In the genomic region with DNA sequence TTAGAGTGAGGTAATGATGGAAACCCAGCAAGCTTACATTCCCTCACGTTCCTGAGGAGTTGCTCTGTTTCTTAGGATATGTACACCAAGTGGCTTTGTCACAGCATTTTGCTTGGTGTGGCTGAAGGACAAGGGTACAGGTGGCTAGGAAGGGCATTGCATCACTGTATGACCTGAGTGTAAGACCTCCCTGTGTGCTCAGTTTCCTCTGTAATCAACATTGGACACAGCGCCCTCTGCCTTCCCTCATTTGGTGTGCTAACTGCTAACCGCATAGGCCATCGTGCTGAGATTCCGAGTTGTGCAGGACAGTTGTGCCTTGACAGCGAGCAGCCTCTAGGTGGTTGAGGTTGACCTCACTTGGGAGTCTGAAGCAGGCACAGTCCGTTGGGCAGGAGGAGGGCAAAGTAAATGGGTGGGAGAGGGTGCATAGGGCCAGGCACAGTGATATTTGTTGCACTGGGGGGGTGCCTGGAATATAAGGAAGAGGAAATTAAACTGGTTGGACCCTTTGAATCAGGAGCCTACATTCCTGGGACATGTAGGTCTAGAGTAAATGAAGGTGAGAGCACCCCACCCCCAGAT, we compare ENCODE assay signal across 10 mouse cellular contexts. TPM values are rescaled to one million over a fixed set of nuclear protein-coding genes. Genes with fewer than 3 reads are reported as not detected.
DNase-seq lines count a peak whose midpoint lies in the region; ATAC-seq and TF ChIP-seq lines count a peak whose summit lies in the region.
"Had no signal": no experiment of that assay in that cellular context is flagged by ENCODE, and none has a peak within 500 bp of the region (broad histone marks: within the 10 kb centered on the region; RNA-seq: fewer than 3 reads in every experiment).

No protein-coding gene starts in this region.

- WGBS in heart, embryonic 10.5 days = 47% methylated on average over 7 of the region's 7 CpGs
- WGBS in midbrain, postnatal 0 days = 50% methylated on average over 7 of the region's 7 CpGs
- WGBS in midbrain, embryonic 10.5 days = 47% methylated on average over 7 of the region's 7 CpGs
- WGBS in embryonic facial prominence, embryonic 10.5 days = 56% methylated on average over 7 of the region's 7 CpGs

- 0 out of 2 replicates have a peak overlapping the region, but pooled peaks have one; percentile 1 for H3K4me3 ChIP-seq in heart, embryonic 10.5 days
- H3K4me3 ChIP-seq in midbrain, postnatal 0 days (ENCODE audit: low read depth, low read length) = no peak overlapping the region
- H3K4me3 ChIP-seq in midbrain, embryonic 10.5 days = no peak overlapping the region
- no peak overlapping the region for H3K4me3 ChIP-seq in embryonic facial prominence, embryonic 10.5 days
- H3K4me3 ChIP-seq: myocyte had no signal

- H3K27me3 ChIP-seq in heart, embryonic 10.5 days (ENCODE audit: insufficient read depth, poor library complexity, severe bottlenecking) = no peaks in the 10 kb centered on the region
- H3K27me3 ChIP-seq in midbrain, postnatal 0 days (ENCODE audit: insufficient read depth, low read length) = no peaks in the 10 kb centered on the region
- no peaks in the 10 kb centered on the region for H3K27me3 ChIP-seq in midbrain, embryonic 10.5 days (ENCODE audit: low read depth, poor library complexity, severe bottlenecking)
- no peaks in the 10 kb centered on the region for H3K27me3 ChIP-seq in splenic B cell, adult 2 months (ENCODE audit: control insufficient read depth, insufficient read depth, low read length, poor library complexity, severe bottlenecking)
- H3K27me3 ChIP-seq in embryonic facial prominence, embryonic 10.5 days (replicated peaks; ENCODE audit: low read depth, poor library complexity, severe bottlenecking) = no peaks in the 10 kb centered on the region

- no peak overlapping the region for H3K9ac ChIP-seq in midbrain, postnatal 0 days (replicated peaks; ENCODE audit: low read length, poor library complexity, severe bottlenecking)

- peaks cover 4% of the 10 kb centered on the region; the same call in 1 of the 2 replicates for H3K36me3 ChIP-seq in heart, embryonic 10.5 days
- no peaks in the 10 kb centered on the region for H3K36me3 ChIP-seq in midbrain, postnatal 0 days (ENCODE audit: insufficient read depth, low read length)
- H3K36me3 ChIP-seq in midbrain, embryonic 10.5 days = peaks cover 5% of the 10 kb centered on the region; the same call in 1 of the 2 replicates
- H3K36me3 ChIP-seq in splenic B cell, adult 2 months (ENCODE audit: control insufficient read depth, insufficient read depth, low read length, poor library complexity, severe bottlenecking) = peaks cover 1% of the 10 kb centered on the region; the same call in 1 of the 2 replicates
- peaks cover 3% of the 10 kb centered on the region; the same call in 1 of the 2 replicates for H3K36me3 ChIP-seq in embryonic facial prominence, embryonic 10.5 days (replicated peaks)

- no peak for ATAC-seq in midbrain, postnatal 0 days (ENCODE audit: low FRiP score)

- H3K9me3 ChIP-seq in heart, embryonic 10.5 days = no peaks in the 10 kb centered on the region
- no peaks in the 10 kb centered on the region for H3K9me3 ChIP-seq in midbrain, postnatal 0 days (ENCODE audit: low read length)
- no peaks in the 10 kb centered on the region for H3K9me3 ChIP-seq in midbrain, embryonic 10.5 days (replicated peaks)
- H3K9me3 ChIP-seq in embryonic facial prominence, embryonic 10.5 days = no peaks in the 10 kb centered on the region

- no peak overlapping the region for H3K4me2 ChIP-seq in midbrain, postnatal 0 days (ENCODE audit: low read depth, low read length, poor library complexity, severe bottlenecking)

- peak overlapping the region; percentile 60 for H3K27ac ChIP-seq in heart, embryonic 10.5 days
- H3K27ac ChIP-seq in midbrain, postnatal 0 days (ENCODE audit: low read depth, low read length) = no peak overlapping the region
- H3K27ac ChIP-seq in midbrain, embryonic 10.5 days (replicated peaks) = no peak overlapping the region
- H3K27ac ChIP-seq in embryonic facial prominence, embryonic 10.5 days (replicated peaks) = no peak overlapping the region

- TF ChIP-seq CTCF in midbrain, postnatal 0 days (IDR thresholded peaks at IDR 0.05) = peak; percentile 19; the same call in 1 of the 2 replicates

- peaks cover 35% of the 10 kb centered on the region for H3K4me1 ChIP-seq in heart, embryonic 10.5 days
- H3K4me1 ChIP-seq in midbrain, postnatal 0 days (ENCODE audit: insufficient read depth, low read length) = no peaks in the 10 kb centered on the region
- H3K4me1 ChIP-seq in midbrain, embryonic 10.5 days = peaks cover 4% of the 10 kb centered on the region; the same call in 1 of the 2 replicates
- H3K4me1 ChIP-seq in embryonic facial prominence, embryonic 10.5 days = peaks cover 21% of the 10 kb centered on the region

- DNase-seq in heart, embryonic 10.5 days (ENCODE audit: low spot score) = no peak
- no peak for DNase-seq in heart, adult 18-20 months
- DNase-seq in midbrain, postnatal 0 days (ENCODE audit: low spot score) = no peak
- no peak for DNase-seq in midbrain, embryonic 10.5 days (ENCODE audit: low spot score)
- peak; percentile 41 for DNase-seq in liver
- peak; percentile 40 for DNase-seq in splenic B cell, adult 2 months (ENCODE audit: low read depth, low spot score)
- no peak for DNase-seq in spleen, adult 18-20 months
- DNase-seq in embryonic facial prominence, embryonic 10.5 days (ENCODE audit: low spot score) = no peak
- DNase-seq: retina, postnatal 1 day had no signal

RNA-seq across cellular contexts. Expression of gene Mgrn1, which starts 11.2 kb away (rescaled TPM):
- polyA plus RNA-seq in heart, embryonic 10.5 days (2016; fragmentation: Nextera tagmentation; extraction: Ambion mirVana) = 96.2 and 131 TPM in 2 replicates
- total RNA-seq in heart, adult 18-20 months (2021) = 100 to 1,000 TPM; 165 to 167 TPM
- total RNA-seq in midbrain, postnatal 0 days (2014; rRNA removed) = 199 and 221 TPM in 2 replicates
- 117 and 127 TPM in 2 replicates for polyA plus RNA-seq in midbrain, postnatal 0 days (2015; fragmentation: Nextera tagmentation; extraction: Ambion mirVana)
- 68.5 and 78.2 TPM in 2 replicates for polyA plus RNA-seq in midbrain, embryonic 10.5 days (2016; fragmentation: Nextera tagmentation; extraction: Ambion mirVana)
- 64.9 and 72.0 TPM in 2 replicates for polyA plus RNA-seq in embryonic facial prominence, embryonic 10.5 days (2016; fragmentation: Nextera tagmentation; extraction: Ambion mirVana)

RNA-seq across cellular contexts. Expression of gene Ubald1, which starts 17.1 kb away (rescaled TPM):
- polyA plus RNA-seq in heart, embryonic 10.5 days (2016; fragmentation: Nextera tagmentation; extraction: Ambion mirVana) = 29.8 and 31.4 TPM in 2 replicates
- total RNA-seq in heart, adult 18-20 months (2021) = 10 to 100 TPM; 14.3 to 19.7 TPM
- total RNA-seq in midbrain, postnatal 0 days (2014; rRNA removed) = 30.3 and 35.0 TPM in 2 replicates
- polyA plus RNA-seq in midbrain, postnatal 0 days (2015; fragmentation: Nextera tagmentation; extraction: Ambion mirVana) = 79.9 and 82.5 TPM in 2 replicates
- polyA plus RNA-seq in midbrain, embryonic 10.5 days (2016; fragmentation: Nextera tagmentation; extraction: Ambion mirVana) = 29.6 and 36.0 TPM in 2 replicates
- polyA plus RNA-seq in embryonic facial prominence, embryonic 10.5 days (2016; fragmentation: Nextera tagmentation; extraction: Ambion mirVana) = 44.0 and 46.2 TPM in 2 replicates

RNA-seq across cellular contexts. Expression of gene Nudt16l1, which starts 41.3 kb away (rescaled TPM):
- 111 and 125 TPM in 2 replicates for polyA plus RNA-seq in heart, embryonic 10.5 days (2016; fragmentation: Nextera tagmentation; extraction: Ambion mirVana)
- total RNA-seq in heart, adult 18-20 months (2021) = 10 to 100 TPM; 19.1 to 20.4 TPM
- total RNA-seq in midbrain, postnatal 0 days (2014; rRNA removed) = 46.7 and 48.6 TPM in 2 replicates
- polyA plus RNA-seq in midbrain, postnatal 0 days (2015; fragmentation: Nextera tagmentation; extraction: Ambion mirVana) = 103 and 117 TPM in 2 replicates
- 136 and 141 TPM in 2 replicates for polyA plus RNA-seq in midbrain, embryonic 10.5 days (2016; fragmentation: Nextera tagmentation; extraction: Ambion mirVana)
- polyA plus RNA-seq in embryonic facial prominence, embryonic 10.5 days (2016; fragmentation: Nextera tagmentation; extraction: Ambion mirVana) = 139 and 151 TPM in 2 replicates

Comparison
In these comparisons a context has a peak if more than half of its experiments do, and no peak if none do; other contexts are left out.
1. DNase-seq: peak in liver (single experiment) and splenic B cell, adult 2 months (single experiment); none in heart, embryonic 10.5 days (single experiment), heart, adult 18-20 months (0 of 2), midbrain, postnatal 0 days (single experiment), midbrain, embryonic 10.5 days (single experiment), spleen, adult 18-20 months (0 of 2) and embryonic facial prominence, embryonic 10.5 days (single experiment).